Comparison of ENCODE assay signal across 8 mouse cellular contexts in genomic region chr7:27195681-27196611, GRCm38 (mm10). TPM values are rescaled to one million over a fixed set of nuclear protein-coding genes. Genes with fewer than 3 reads are reported as not detected.
DNase-seq lines count a peak whose midpoint lies in the region; ATAC-seq and TF ChIP-seq lines count a peak whose summit lies in the region.

TSS of gene BC024978 (plus strand) at chr7:27195781.
TSS of gene Snrpa (minus strand) at chr7:27196271.

- ATAC-seq in erythroid progenitor cell, adult 5-6 weeks (replicated peaks; ENCODE audit: low FRiP score, poor library complexity, severe bottlenecking) = peak; percentile 96
- ATAC-seq in heart, embryonic 12.5 days (ENCODE audit: insufficient number of reproducible peaks, low FRiP score) = peak; percentile 99
- ATAC-seq in kidney, postnatal 0 days (replicated peaks; ENCODE audit: low FRiP score, low read depth) = peak; percentile 99
- ATAC-seq in liver, embryonic 11.5 days (replicated peaks; ENCODE audit: low FRiP score) = peak; percentile 98
- peak; percentile 99 for ATAC-seq in stomach, embryonic 14.5 days (ENCODE audit: insufficient number of reproducible peaks, insufficient read depth, low FRiP score, low read depth)

- WGBS in heart, embryonic 12.5 days = 1% methylated on average over 64 of the region's 64 CpGs
- WGBS in kidney, postnatal 0 days = under 1% methylated on average over 64 of the region's 64 CpGs
- WGBS in liver, embryonic 11.5 days = under 1% methylated on average over 64 of the region's 64 CpGs
- 1% methylated on average over 64 of the region's 64 CpGs for WGBS in stomach, embryonic 14.5 days

- H3K4me1 ChIP-seq in heart, embryonic 12.5 days (replicated peaks) = peaks cover 16% of the 10 kb centered on the region
- peaks cover 7% of the 10 kb centered on the region for H3K4me1 ChIP-seq in kidney, postnatal 0 days (replicated peaks; ENCODE audit: insufficient read depth, low read length)
- peaks cover 19% of the 10 kb centered on the region for H3K4me1 ChIP-seq in liver, embryonic 11.5 days (replicated peaks; ENCODE audit: control insufficient read depth, insufficient read depth, low read length)
- H3K4me1 ChIP-seq in stomach, embryonic 14.5 days (ENCODE audit: control insufficient read depth, insufficient read depth, low read length) = peaks cover 12% of the 10 kb centered on the region; the same call in 1 of the 2 replicates

- no peaks in the 10 kb centered on the region for H3K27me3 ChIP-seq in heart, embryonic 12.5 days (replicated peaks)
- H3K27me3 ChIP-seq in kidney, postnatal 0 days (ENCODE audit: insufficient read depth, low read length) = no peaks in the 10 kb centered on the region
- H3K27me3 ChIP-seq in liver, embryonic 11.5 days (replicated peaks; ENCODE audit: control insufficient read depth, insufficient read depth, low read length) = no peaks in the 10 kb centered on the region
- H3K27me3 ChIP-seq in stomach, embryonic 14.5 days (ENCODE audit: control insufficient read depth, insufficient read depth, low read length) = no peaks in the 10 kb centered on the region

- DNase-seq in CD4-positive helper T cell, adult 2 months (ENCODE audit: low read depth, low spot score) = peak; percentile 99
- DNase-seq in brain, embryonic 18.5 days (ENCODE audit: low read depth, low spot score) = peak; percentile 100
- peak; percentile 100 for DNase-seq in kidney, postnatal 0 days (ENCODE audit: low spot score)
- DNase-seq in liver, embryonic 11.5 days (ENCODE audit: low spot score) = peak; percentile 92
- peak; percentile 97 for DNase-seq in naive thymus-derived CD4-positive, alpha-beta T cell, adult 2 months (ENCODE audit: low read depth)

- H3K4me3 ChIP-seq in heart, embryonic 12.5 days = peak within 1 kb of the TSS; percentile 76
- H3K4me3 ChIP-seq in kidney, postnatal 0 days (replicated peaks; ENCODE audit: low read depth, low read length) = peak within 1 kb of the TSS; percentile 82
- peak within 1 kb of the TSS; percentile 78 for H3K4me3 ChIP-seq in liver, embryonic 11.5 days (ENCODE audit: low read depth, low read length)
- peak within 1 kb of the TSS; percentile 79 for H3K4me3 ChIP-seq in stomach, embryonic 14.5 days (ENCODE audit: low read depth, low read length)

- H3K36me3 ChIP-seq in heart, embryonic 12.5 days = peaks cover 58% of the 10 kb centered on the region
- H3K36me3 ChIP-seq in kidney, postnatal 0 days (ENCODE audit: insufficient read depth, low read length) = peaks cover 26% of the 10 kb centered on the region
- H3K36me3 ChIP-seq in liver, embryonic 11.5 days (ENCODE audit: control insufficient read depth, insufficient read depth, low read length) = peaks cover 31% of the 10 kb centered on the region
- peaks cover 28% of the 10 kb centered on the region for H3K36me3 ChIP-seq in stomach, embryonic 14.5 days (ENCODE audit: control insufficient read depth, insufficient read depth, low read length)

- H3K27ac ChIP-seq in heart, embryonic 12.5 days (ENCODE audit: poor library complexity, severe bottlenecking) = peak within 1 kb of the TSS; percentile 98
- peak within 1 kb of the TSS; percentile 100 for H3K27ac ChIP-seq in kidney, postnatal 0 days
- H3K27ac ChIP-seq in liver, embryonic 11.5 days (ENCODE audit: low read depth, low read length) = peak within 1 kb of the TSS; percentile 99
- peak within 1 kb of the TSS; percentile 99 for H3K27ac ChIP-seq in stomach, embryonic 14.5 days (ENCODE audit: low read length)

- H3K4me2 ChIP-seq in heart, embryonic 12.5 days = peak within 1 kb of the TSS; percentile 81
- H3K4me2 ChIP-seq in kidney, postnatal 0 days (ENCODE audit: low read length) = peak within 1 kb of the TSS; percentile 64
- H3K4me2 ChIP-seq in liver, embryonic 11.5 days = peak within 1 kb of the TSS; percentile 89
- peak within 1 kb of the TSS; percentile 94 for H3K4me2 ChIP-seq in stomach, embryonic 14.5 days (replicated peaks; ENCODE audit: low read depth, low read length)

- H3K9me3 ChIP-seq in heart, embryonic 12.5 days (replicated peaks) = no peaks in the 10 kb centered on the region
- H3K9me3 ChIP-seq in kidney, postnatal 0 days (replicated peaks; ENCODE audit: low read length) = no peaks in the 10 kb centered on the region
- H3K9me3 ChIP-seq in liver, embryonic 11.5 days (ENCODE audit: control insufficient read depth, low read length) = no peaks in the 10 kb centered on the region
- no peaks in the 10 kb centered on the region for H3K9me3 ChIP-seq in stomach, embryonic 14.5 days (ENCODE audit: control insufficient read depth, low read depth, low read length)

- H3K9ac ChIP-seq in heart, embryonic 12.5 days = peak within 1 kb of the TSS; percentile 90
- H3K9ac ChIP-seq in kidney, postnatal 0 days (ENCODE audit: low read depth, low read length) = peak within 1 kb of the TSS; percentile 96
- H3K9ac ChIP-seq in liver, embryonic 11.5 days (ENCODE audit: low read depth, low read length) = peak within 1 kb of the TSS; percentile 91
- peak within 1 kb of the TSS; percentile 90 for H3K9ac ChIP-seq in stomach, embryonic 14.5 days (replicated peaks; ENCODE audit: low read depth, low read length)

- TF ChIP-seq CTCF in kidney, postnatal 0 days (IDR thresholded peaks at IDR 0.05; ENCODE audit: low read depth) = 0 out of 2 replicates have a peak, but pooled peaks have one; percentile 25

RNA-seq across cellular contexts. Expression of gene BC024978, which starts in this region (rescaled TPM):
- total RNA-seq in erythroid progenitor cell, adult 5-6 weeks (2015; ENCODE audit: low replicate concordance) = 0.84 and 9.4 TPM in 2 replicates
- not detected in 2 replicates for total RNA-seq in erythroid progenitor cell, adult 5-6 weeks (2017; ENCODE audit: low replicate concordance)
- 2.9 and 3.2 TPM in 2 replicates for polyA plus RNA-seq in heart, embryonic 12.5 days (2016; fragmentation: Nextera tagmentation; extraction: Ambion mirVana)
- polyA plus RNA-seq in kidney, postnatal 0 days (2015; fragmentation: Nextera tagmentation; extraction: Ambion mirVana) = 2.2 and 3.1 TPM in 2 replicates
- 2.5 and 2.8 TPM in 2 replicates for polyA plus RNA-seq in liver, embryonic 11.5 days (2014; fragmentation: Nextera tagmentation; extraction: Ambion mirVana)
- 4.2 and 4.5 TPM in 2 replicates for polyA plus RNA-seq in stomach, embryonic 14.5 days (2014; fragmentation: Nextera tagmentation; extraction: Ambion mirVana)

RNA-seq across cellular contexts. Expression of gene Snrpa, which starts in this region (rescaled TPM):
- total RNA-seq in erythroid progenitor cell, adult 5-6 weeks (2015; ENCODE audit: low replicate concordance) = 41.1 and 41.9 TPM in 2 replicates
- total RNA-seq in erythroid progenitor cell, adult 5-6 weeks (2017; ENCODE audit: low replicate concordance) = 7.8 and 14.8 TPM in 2 replicates
- polyA plus RNA-seq in heart, embryonic 12.5 days (2016; fragmentation: Nextera tagmentation; extraction: Ambion mirVana) = 155 and 167 TPM in 2 replicates
- polyA plus RNA-seq in kidney, postnatal 0 days (2015; fragmentation: Nextera tagmentation; extraction: Ambion mirVana) = 160 and 174 TPM in 2 replicates
- 282 and 294 TPM in 2 replicates for polyA plus RNA-seq in liver, embryonic 11.5 days (2014; fragmentation: Nextera tagmentation; extraction: Ambion mirVana)
- polyA plus RNA-seq in stomach, embryonic 14.5 days (2014; fragmentation: Nextera tagmentation; extraction: Ambion mirVana) = 260 and 274 TPM in 2 replicates

Comparison
In these comparisons a context has a peak if more than half of its experiments do, and no peak if none do; other contexts are left out.
1. Peak in every context shown above with its lines: DNase-seq, ATAC-seq, H3K4me3 ChIP-seq and H3K27ac ChIP-seq.